Mouse (Mus musculus): Measurements from ENCODE around the gene Tlr7.

DNA sequence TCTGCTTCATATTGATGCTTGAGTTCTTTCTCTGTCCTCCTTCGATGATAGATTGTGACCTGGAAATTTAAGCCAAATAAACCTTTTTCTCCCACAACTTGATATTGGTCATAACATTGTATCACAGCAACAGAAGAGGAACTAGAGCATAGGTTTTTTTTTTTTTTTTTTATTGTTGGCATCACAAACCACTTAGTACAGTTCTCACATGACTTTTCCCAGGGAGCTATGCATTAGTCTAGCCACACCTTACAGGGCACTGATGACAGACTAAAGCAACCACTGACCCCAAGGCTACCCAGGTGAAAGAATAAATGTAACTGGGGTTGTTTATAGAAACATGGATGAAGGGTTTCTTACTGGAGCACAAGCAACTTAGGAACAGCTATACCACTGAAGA, 7.6 kb upstream of the Tlr7 start:
- TF ChIP-seq CTCF (IDR thresholded peaks at IDR 0.05; ENCODE audit: low read depth, low read length) (no peak), POLR2A (IDR thresholded peaks at IDR 0.05; ENCODE audit: borderline replicate concordance, low read depth, low read length) (no peak)
